Mouse (Mus musculus) embryonic facial prominence, embryonic 14.5 days (tissue): ENCODE results near the gene Ccdc177. TPM values are rescaled to one million over a fixed set of nuclear protein-coding genes. Genes with fewer than 3 reads are reported as not detected.
A peak's percentile ranks its signal among the peaks of the same experiment; 100 is the strongest.

Source experiments
- ATAC-seq: fragments of 200-750 bp; cut with Nextera tagmentation; 2 replicates; pipeline ENCODE4 v1.8.0; 2017; ENCODE audit warnings: low read depth, moderate number of reproducible peaks, moderate TSS enrichment
- DNase-seq: peaks from one replicate; pipeline ENCODE4 v3.0.0-alpha.2; 2015; ENCODE audit warnings: low spot score
- H3K27ac ChIP-seq: fragments of 300-500 bp; sonication (generic); replicated peaks from 2 replicates; pipeline ENCODE4 v1.5.1; 2014; ENCODE audit warnings: low read depth, mild to moderate bottlenecking, low read length, moderate library complexity
- H3K27me3 ChIP-seq: fragments of 300-500 bp; sonication (generic); replicated peaks from 2 replicates; pipeline ENCODE4 v1.6.1; 2014; ENCODE audit warnings: low read length; ENCODE audit not compliant: control insufficient read depth, insufficient read depth
- H3K36me3 ChIP-seq: fragments of 300-500 bp; sonication (generic); 2 replicates; pipeline ENCODE4 v1.6.1; 2014; ENCODE audit warnings: low read length, mixed read lengths; ENCODE audit not compliant: control insufficient read depth, insufficient read depth
- H3K4me1 ChIP-seq: fragments of 300-500 bp; sonication (generic); 2 replicates; pipeline ENCODE4 v1.6.1; 2014; ENCODE audit warnings: antibody characterized with exemption, low read length; ENCODE audit not compliant: control insufficient read depth, insufficient read depth
- H3K4me2 ChIP-seq: fragments of 300-500 bp; sonication (generic); 2 replicates; pipeline ENCODE4 v1.6.1; 2014; ENCODE audit warnings: low read depth, mild to moderate bottlenecking, low read length, moderate library complexity, mixed read lengths
- H3K4me3 ChIP-seq: fragments of 300-500 bp; sonication (generic); 2 replicates; pipeline ENCODE4 v1.5.1; 2014; ENCODE audit warnings: low read depth, mild to moderate bottlenecking, low read length
- H3K9ac ChIP-seq: fragments of 300-500 bp; sonication (generic); 2 replicates; pipeline ENCODE4 v1.6.1; 2014; ENCODE audit warnings: low read depth, mild to moderate bottlenecking, low read length, moderate library complexity, mixed read lengths
- H3K9me3 ChIP-seq: fragments of 300-500 bp; sonication (generic); 2 replicates; pipeline ENCODE4 v1.6.1; 2016; ENCODE audit warnings: low read length; ENCODE audit not compliant: control insufficient read depth
- WGBS: fragments of 180-500 bp; shearing (Covaris S2); extraction: QIAGEN DNeasy Blood & Tissue Kit; methylation state at CpG from one replicate; pipeline ENCODE4 v1.1.7; 2014; 5-methylcytosine and 5-hydroxymethylcytosine counted together
- polyA plus RNA-seq: library from polyadenylated mRNA; unstranded; fragments of >200 nt; fragmentation: Nextera tagmentation; extraction: Ambion mirVana; gene quantifications from 2 replicates; pipeline ENCODE4 v1.2.1, GENCODE M21; 2014

The Ccdc177 gene
- polyA plus RNA-seq, 1 experiment from 2014 or later = 0.14 TPM

DNA sequence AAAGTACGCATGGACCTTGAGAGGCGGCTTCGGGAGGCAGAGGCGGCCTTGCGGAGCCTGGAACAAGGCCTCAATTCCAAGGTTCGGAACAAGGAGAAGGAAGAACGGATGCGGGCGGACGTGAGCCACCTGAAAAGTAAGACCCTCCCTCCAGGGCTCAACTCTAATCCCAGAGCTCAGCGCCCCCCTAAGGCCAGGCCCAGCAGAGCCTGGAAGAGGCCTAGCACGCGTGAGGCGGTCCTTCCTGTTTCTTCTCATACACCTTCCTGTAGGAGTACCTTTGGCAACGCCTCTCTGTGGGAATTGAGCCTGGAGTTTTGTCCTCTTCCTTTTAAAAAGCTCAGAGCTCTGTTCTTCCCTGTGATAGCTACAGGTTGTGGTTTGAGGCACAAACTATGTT, 39.0 kb downstream of the Ccdc177 start:
- Histone ChIP-seq H3K4me1 (no peaks in the 10 kb centered on the region), H3K9ac (no peak overlapping the region), H3K36me3 (no peaks in the 10 kb centered on the region), H3K27me3 (no peaks in the 10 kb centered on the region), H3K9me3 (no peaks in the 10 kb centered on the region), H3K27ac (no peak overlapping the region), H3K4me2 (no peak overlapping the region), H3K4me3 (no peak overlapping the region)
- DNase-seq (no peak), ATAC-seq (no peak)
- WGBS = 88% methylated on average over 15 of the region's 15 CpGs

DNA sequence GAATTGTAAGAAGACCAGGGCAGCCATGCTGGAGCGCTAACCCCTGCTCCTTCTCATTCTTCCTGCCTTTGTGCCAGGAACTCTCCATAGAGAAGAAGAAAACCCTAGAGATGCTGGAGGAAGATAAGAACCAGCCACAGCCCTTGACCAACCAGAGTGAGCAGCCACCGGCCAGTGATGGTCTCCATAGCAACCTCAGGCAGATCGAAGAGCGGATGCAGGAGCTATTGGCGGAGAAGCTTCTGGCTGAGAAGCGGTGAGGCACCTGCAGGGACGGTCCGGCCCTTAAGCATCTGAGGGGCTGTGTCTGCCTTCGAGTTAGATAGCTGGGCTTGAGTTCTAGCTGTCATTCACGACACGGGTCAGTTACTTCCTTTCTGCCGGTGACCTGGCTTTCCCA, 40.0 kb downstream of the Ccdc177 start:
- Histone ChIP-seq H3K4me3 (no peak overlapping the region), H3K9ac (no peak overlapping the region), H3K4me2 (no peak overlapping the region), H3K4me1 (no peaks in the 10 kb centered on the region), H3K36me3 (no peaks in the 10 kb centered on the region), H3K9me3 (no peaks in the 10 kb centered on the region), H3K27me3 (no peaks in the 10 kb centered on the region), H3K27ac (no peak overlapping the region)
- 76% methylated on average over 12 of the region's 12 CpGs for WGBS
- DNase-seq (no peak), ATAC-seq (no peak)

- Histone ChIP-seq H3K27ac (no peak overlapping the region), H3K27me3 (no peaks in the 10 kb centered on the region), H3K9me3 (no peaks in the 10 kb centered on the region), H3K4me1 (no peaks in the 10 kb centered on the region), H3K4me3 (no peak overlapping the region), H3K9ac (no peak overlapping the region), H3K36me3 (no peaks in the 10 kb centered on the region), H3K4me2 (no peak overlapping the region)
- DNase-seq = no peak
- ATAC-seq = no peak
- 62% methylated on average over 2 of the region's 2 CpGs for WGBS
Measured at GRCm38 (mm10) chr12:80719141-80719540, 41.3 kb downstream of the Ccdc177 start.

DNA sequence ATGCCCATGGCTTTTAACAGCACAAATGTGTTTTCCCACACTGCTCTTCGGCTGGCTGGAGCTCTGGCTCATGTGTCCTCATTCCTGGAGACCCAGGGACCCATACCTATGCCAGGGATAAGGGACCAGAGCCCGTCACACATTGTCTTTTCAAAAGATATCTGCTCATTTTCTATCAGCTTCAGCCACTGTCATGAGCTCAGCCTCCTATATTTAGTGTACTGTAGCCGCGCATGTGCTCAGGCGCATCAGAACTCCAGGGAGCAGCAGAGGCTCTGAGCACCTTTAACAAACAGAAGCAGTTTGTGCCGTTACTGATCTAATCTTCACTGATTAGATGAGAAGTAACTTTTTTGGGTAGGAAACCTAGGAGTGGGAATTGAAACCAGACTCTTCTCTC, 44.6 kb downstream of the Ccdc177 start:
- WGBS = 75% methylated on average over 6 of the region's 6 CpGs
- Histone ChIP-seq H3K9me3 (no peaks in the 10 kb centered on the region), H3K4me2 (no peak overlapping the region), H3K27me3 (no peaks in the 10 kb centered on the region), H3K4me1 (no peaks in the 10 kb centered on the region), H3K9ac (no peak overlapping the region), H3K36me3 (no peaks in the 10 kb centered on the region), H3K4me3 (no peak overlapping the region), H3K27ac (no peak overlapping the region)
- ATAC-seq = no peak
- no peak for DNase-seq

DNA sequence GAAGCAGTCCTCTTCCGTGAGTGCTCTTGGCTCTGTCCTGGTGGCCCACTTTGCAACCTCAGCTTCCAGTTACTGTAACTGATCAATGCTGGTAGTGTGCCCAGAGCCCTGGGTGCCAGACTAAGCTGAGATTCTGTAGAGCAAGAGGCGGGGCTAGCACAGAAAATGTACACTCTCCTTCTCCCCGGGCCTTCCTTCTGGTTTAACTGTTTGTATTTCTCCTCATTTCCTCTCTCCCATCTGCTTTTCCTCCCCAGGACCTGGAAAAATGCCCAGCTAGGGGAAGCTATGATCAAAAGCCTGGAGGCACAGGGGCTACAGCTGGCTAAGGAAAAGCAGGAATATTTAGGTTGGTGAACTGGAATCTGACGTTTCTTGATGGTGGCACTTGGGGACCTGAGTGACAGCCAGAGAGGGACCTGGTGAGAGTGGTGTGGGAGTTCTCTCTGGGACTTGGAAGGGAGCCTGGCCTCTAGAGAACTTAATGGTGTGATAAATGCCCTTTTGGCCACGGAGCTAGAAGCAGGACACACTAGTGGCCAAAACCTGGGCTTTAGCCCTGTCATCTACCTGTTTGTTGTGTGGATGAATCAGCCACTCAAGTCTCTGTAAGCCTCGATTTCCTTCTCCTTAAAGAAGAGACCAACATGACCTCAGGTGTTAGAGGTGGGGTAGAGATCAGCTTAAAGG, 53.4 kb downstream of the Ccdc177 start:
- no peak overlapping the region for H3K27ac ChIP-seq
- peak; percentile 62 for DNase-seq
- H3K4me1 ChIP-seq = peaks cover 7% of the 10 kb centered on the region; the same call in 1 of the 2 replicates
- ATAC-seq = peak; percentile 47; the same call in 1 of the 2 replicates
- no peak overlapping the region for H3K4me3 ChIP-seq
- H3K9me3 ChIP-seq = no peaks in the 10 kb centered on the region
- 40% methylated on average over 6 of the region's 6 CpGs for WGBS
- H3K27me3 ChIP-seq = no peaks in the 10 kb centered on the region
- H3K9ac ChIP-seq = no peak overlapping the region
- H3K4me2 ChIP-seq = no peak overlapping the region
- no peaks in the 10 kb centered on the region for H3K36me3 ChIP-seq

DNA sequence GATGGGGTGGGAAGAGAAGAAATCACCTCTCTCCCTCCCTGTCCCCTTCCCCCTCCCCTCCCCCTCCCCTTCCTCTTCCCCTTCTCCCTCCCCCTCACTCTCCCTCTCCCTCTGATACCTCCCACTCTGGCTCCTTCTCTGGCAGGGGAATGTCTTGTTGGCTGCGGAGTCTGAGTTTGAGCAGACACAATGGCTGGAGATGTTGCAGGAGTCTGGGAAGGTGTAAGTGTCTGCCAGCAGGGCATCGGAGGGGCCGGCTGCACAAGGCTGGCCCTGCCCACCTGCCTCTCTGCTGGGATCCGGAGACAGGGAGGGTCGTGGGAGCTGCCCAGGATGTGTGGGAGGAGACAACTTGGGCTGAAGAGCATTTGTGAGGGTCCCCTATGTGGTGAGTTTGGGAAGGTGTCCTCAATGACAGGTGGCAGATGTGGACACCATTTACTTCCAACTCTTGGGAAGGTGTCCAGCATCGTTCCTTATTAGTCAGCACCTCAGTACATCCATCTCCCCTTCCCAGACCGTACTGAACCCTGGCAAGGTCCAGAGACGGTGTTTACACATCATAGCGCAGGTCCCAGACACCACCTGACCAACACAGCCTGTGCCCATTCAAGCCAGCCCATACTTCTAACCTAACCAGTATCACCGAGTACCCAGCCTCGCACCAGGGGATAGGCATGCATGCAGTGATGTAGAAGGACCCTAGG, 54.1 kb downstream of the Ccdc177 start:
- WGBS = 56% methylated on average over 11 of the region's 11 CpGs

More for the DNA sequence above, 54.1 kb downstream of the Ccdc177 start:
- DNase-seq = peak; percentile 30
- Histone ChIP-seq H3K36me3 (no peaks in the 10 kb centered on the region), H3K27me3 (no peaks in the 10 kb centered on the region), H3K4me1 (peaks cover 7% of the 10 kb centered on the region; the same call in 1 of the 2 replicates), H3K27ac (no peak overlapping the region), H3K4me3 (no peak overlapping the region), H3K9ac (no peak overlapping the region), H3K4me2 (no peak overlapping the region), H3K9me3 (no peaks in the 10 kb centered on the region)
- ATAC-seq = peak; percentile 9; the same call in 1 of the 2 replicates

Other genes with a start within 250 kb of the Ccdc177 start
- 13.1 and 14.3 TPM in 2 replicates for gene Galnt16, start 242.4 kb downstream of the Ccdc177 start, polyA plus RNA-seq
- gene Slc39a9, start 116.8 kb downstream of the Ccdc177 start, polyA plus RNA-seq = 25.0 and 26.7 TPM in 2 replicates
- gene Erh, start 116.3 kb downstream of the Ccdc177 start, polyA plus RNA-seq = 209 and 259 TPM in 2 replicates
- gene Plekhd1, start 68.1 kb downstream of the Ccdc177 start, polyA plus RNA-seq = 1.2 and 1.4 TPM in 2 replicates
- 20.6 and 21.0 TPM in 2 replicates for gene Susd6, start 29.8 kb upstream of the Ccdc177 start, polyA plus RNA-seq
- gene Srsf5, start 184.8 kb upstream of the Ccdc177 start, polyA plus RNA-seq = 323 and 397 TPM in 2 replicates
- gene Slc10a1, start 208.0 kb upstream of the Ccdc177 start, polyA plus RNA-seq = 0.45 and 0.47 TPM in 2 replicates